Comparison of ENCODE assay signal across 8 mouse cellular contexts in genomic region chr7:99267897-99268505, GRCm38 (mm10). TPM values are rescaled to one million over a fixed set of nuclear protein-coding genes. Genes with fewer than 3 reads are reported as not detected.
DNase-seq lines count a peak whose midpoint lies in the region; ATAC-seq lines count a peak whose summit lies in the region.
"Had no signal": no experiment of that assay in that cellular context is flagged by ENCODE, and none has a peak within 500 bp of the region (broad histone marks: within the 10 kb centered on the region; RNA-seq: fewer than 3 reads in every experiment).

No protein-coding gene starts in this region.

- no peaks in the 10 kb centered on the region for H3K9me3 ChIP-seq in hindbrain, embryonic 14.5 days (ENCODE audit: control insufficient read depth, low read length)

- peak; percentile 40 for DNase-seq in adipocyte (ENCODE audit: low spot score)
- DNase-seq in cerebellum, postnatal 10 days: peak; percentile 89 to 94
- DNase-seq in frontal cortex, postnatal 25 days (ENCODE audit: low spot score in 2 of 2): peak; percentile 60 to 74
- peak; percentile 87 for DNase-seq in hindbrain, embryonic 14.5 days (ENCODE audit: low spot score)
- DNase-seq in left cerebral cortex, adult 11 months (ENCODE audit: low spot score): peak; percentile 59
- peak; percentile 72 to 81 for DNase-seq in lung, postnatal 4 days
- DNase-seq in right cerebral cortex, postnatal 4 days: peak; percentile 81

- H3K36me3 ChIP-seq in hindbrain, embryonic 14.5 days (replicated peaks; ENCODE audit: control insufficient read depth, insufficient read depth): no peaks in the 10 kb centered on the region; the same call in 1 of the 2 replicates

- whole genome bisulfite sequencing in hindbrain, embryonic 14.5 days: under 1% methylated on average over 52 of the region's 59 CpGs

- H3K4me2 ChIP-seq in hindbrain, embryonic 14.5 days (replicated peaks): peak overlapping the region; percentile 76

- peak overlapping the region; percentile 98 for H3K27ac ChIP-seq in hindbrain, embryonic 14.5 days
- H3K27ac ChIP-seq: macrophage had no signal

- peak overlapping the region; percentile 89 for H3K4me3 ChIP-seq in hindbrain, embryonic 14.5 days (replicated peaks; ENCODE audit: low read length)

- H3K9ac ChIP-seq in hindbrain, embryonic 14.5 days: peak overlapping the region; percentile 96

- no peaks in the 10 kb centered on the region for H3K27me3 ChIP-seq in hindbrain, embryonic 14.5 days (ENCODE audit: control insufficient read depth, insufficient read depth, low read length)

- peaks cover 33% of the 10 kb centered on the region for H3K4me1 ChIP-seq in hindbrain, embryonic 14.5 days (replicated peaks; ENCODE audit: control insufficient read depth, insufficient read depth, low read length)

- ATAC-seq in hindbrain, embryonic 14.5 days (ENCODE audit: low FRiP score): peak; percentile 83

RNA-seq across cellular contexts. Expression of gene Map6, which starts 0.8 kb away (rescaled TPM):
- 122 and 135 TPM in 2 replicates for polyA plus RNA-seq in hindbrain, embryonic 14.5 days (2014; fragmentation: Nextera tagmentation; extraction: Ambion mirVana)

RNA-seq across cellular contexts. Expression of gene Mogat2, which starts 29.6 kb away (rescaled TPM):
- polyA plus RNA-seq in hindbrain, embryonic 14.5 days (2014; fragmentation: Nextera tagmentation; extraction: Ambion mirVana): 1.3 and 2.5 TPM in 2 replicates

Comparison
In these comparisons a context has a peak if more than half of its experiments do, and no peak if none do; other contexts are left out.
1. Peak in every context shown above with its lines: DNase-seq, ATAC-seq, H3K4me3 ChIP-seq and H3K27ac ChIP-seq.
2. DNase-seq: peak in every context shown above with its lines; median percentile 92 in cerebellum, postnatal 10 days; 87 in hindbrain, embryonic 14.5 days; 81 in right cerebral cortex, postnatal 4 days; 76 in lung, postnatal 4 days; 67 in frontal cortex, postnatal 25 days; 59 in left cerebral cortex, adult 11 months; 40 in adipocyte.